Mouse (Mus musculus) c-Kit-positive CD71-negative TER-119-negative erythroid progenitor cells, embryonic 14.5 days (primary cell): ENCODE measurements around the gene Ica1.

Experiments
- DNase-seq: peaks from one replicate; pipeline ENCODE4 v3.0.0-alpha.2; 2013; ENCODE audit warnings: low read depth

Gene Ica1

GRCm38 (mm10) chr6:8778296-8778649 is at the start of gene Ica1:
Gene Ica1, minus strand, starts transcription at chr6:8778488.
- DNase-seq = no peak

GRCm38 (mm10) chr6:8819866-8820265 is 41.6 kb upstream of the Ica1 start:
- DNase-seq = no peak

GRCm38 (mm10) chr6:8814332-8815002 is 36.2 kb upstream of the Ica1 start:
- no peak for DNase-seq

GRCm38 (mm10) chr6:8802561-8803150 is 24.4 kb upstream of the Ica1 start:
- DNase-seq = no peak

- no peak for DNase-seq
Observed at GRCm38 (mm10) chr6:8792385-8792784, 14.1 kb upstream of the Ica1 start.

GRCm38 (mm10) chr6:8791781-8792180 is 13.5 kb upstream of the Ica1 start:
- no peak for DNase-seq

GRCm38 (mm10) chr6:8780618-8781017 is 2.3 kb upstream of the Ica1 start:
- DNase-seq = no peak

GRCm38 (mm10) chr6:8777411-8778295 is 635 bp downstream of the Ica1 start:
- DNase-seq = no peak

- no peak for DNase-seq
Observed at GRCm38 (mm10) chr6:8771539-8771938, 6.7 kb downstream of the Ica1 start.

- no peak for DNase-seq
Observed at GRCm38 (mm10) chr6:8770341-8770740, 7.9 kb downstream of the Ica1 start.

- no peak for DNase-seq
Observed at GRCm38 (mm10) chr6:8769803-8770202, 8.5 kb downstream of the Ica1 start.

GRCm38 (mm10) chr6:8766652-8767051 is 11.6 kb downstream of the Ica1 start:
- DNase-seq = no peak

- no peak for DNase-seq
Observed at GRCm38 (mm10) chr6:8765801-8766200, 12.5 kb downstream of the Ica1 start.

- DNase-seq = no peak
Observed at GRCm38 (mm10) chr6:8765064-8765463, 13.2 kb downstream of the Ica1 start.

GRCm38 (mm10) chr6:8760708-8761294 is 17.5 kb downstream of the Ica1 start:
- DNase-seq = no peak

GRCm38 (mm10) chr6:8759901-8760300 is 18.4 kb downstream of the Ica1 start:
- no peak for DNase-seq

- DNase-seq = no peak
Observed at GRCm38 (mm10) chr6:8755760-8756276, 22.5 kb downstream of the Ica1 start.

- no peak for DNase-seq
Observed at GRCm38 (mm10) chr6:8754486-8754885, 23.8 kb downstream of the Ica1 start.

GRCm38 (mm10) chr6:8753723-8754036 is 24.6 kb downstream of the Ica1 start:
- DNase-seq = no peak

- no peak for DNase-seq
Observed at GRCm38 (mm10) chr6:8752984-8753722, 25.1 kb downstream of the Ica1 start.

GRCm38 (mm10) chr6:8744886-8745285 is 33.4 kb downstream of the Ica1 start:
- no peak for DNase-seq

- DNase-seq = no peak
Observed at GRCm38 (mm10) chr6:8744273-8744785, 34.0 kb downstream of the Ica1 start.
